Mouse (Mus musculus) bone marrow, adult 2 months (tissue): ENCODE results near the gene Med20. TPM values are rescaled to one million over a fixed set of nuclear protein-coding genes. Genes with fewer than 3 reads are reported as not detected.

Source experiments
- H3K27ac ChIP-seq: fragments of 200-500 bp; 2 replicates; pipeline ENCODE4 v1.5.1; 2012; ENCODE audit warnings: low read depth, mild to moderate bottlenecking, control low read depth, inconsistent platforms, low read length; ENCODE audit not compliant: control insufficient read depth, poor library complexity, insufficient read depth
- H3K4me1 ChIP-seq: fragments of 200-500 bp; 2 replicates; pipeline ENCODE4 v1.6.1; 2011; ENCODE audit warnings: low read length; ENCODE audit not compliant: control insufficient read depth, insufficient read depth
- H3K4me3 ChIP-seq: fragments of 200-500 bp; replicated peaks from 2 replicates; pipeline ENCODE3; 2011; ENCODE audit warnings: mild to moderate bottlenecking, low read depth, low read length, control low read depth; ENCODE audit not compliant: control insufficient read depth
- CTCF ChIP-seq: fragments of 200-500 bp; IDR thresholded peaks from 2 replicates; pipeline ENCODE4 v1.5.1; 2011; ENCODE audit warnings: low read length, control low read depth; ENCODE audit not compliant: control insufficient read depth, insufficient read depth
- POLR2A ChIP-seq: fragments of 200-500 bp; IDR thresholded peaks from 2 replicates; pipeline ENCODE4 v1.6.1; 2011; ENCODE audit warnings: low read depth, mild to moderate bottlenecking, control low read depth, low read length, borderline replicate concordance; ENCODE audit not compliant: control insufficient read depth
- WGBS: fragments of 180-500 bp; shearing (Covaris S2); methylation state at CpG from one replicate; pipeline ENCODE4 v1.1.7; 2018; 5-methylcytosine and 5-hydroxymethylcytosine counted together
- polyA plus RNA-seq: library from polyadenylated mRNA; stranded (reverse); fragments of >200 nt; gene quantifications from 2 replicates; pipeline ENCODE4 v1.2.4, GENCODE M21; 2011; ENCODE audit warnings: low replicate concordance; ENCODE audit not compliant: missing spikeins, insufficient read depth, insufficient read length

The Med20 gene
- polyA plus RNA-seq, 1 experiment, result 21.2 TPM

DNA sequence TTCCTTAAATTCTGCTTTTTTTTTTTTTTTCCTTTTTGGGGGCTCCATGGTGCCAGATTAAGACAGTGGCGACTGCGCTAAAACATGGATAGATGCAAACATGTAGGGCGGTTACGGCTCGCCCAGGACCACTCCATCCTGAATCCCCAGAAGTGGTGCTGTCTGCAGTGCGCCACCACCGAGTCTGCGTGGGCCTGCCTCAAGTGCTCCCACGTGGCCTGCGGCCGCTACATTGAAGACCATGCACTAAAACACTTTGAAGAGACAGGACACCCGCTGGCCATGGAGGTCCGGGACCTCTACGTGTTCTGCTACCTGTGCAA is 60.6 kb downstream of the Med20 start:
- H3K4me1 ChIP-seq, result peaks cover 1% of the 10 kb centered on the region; the same call in 1 of the 2 replicates
- 64% methylated on average over 14 of the region's 14 CpGs for WGBS
- H3K27ac ChIP-seq, result no peak overlapping the region
- TF ChIP-seq CTCF, result no peak
- no peak for TF ChIP-seq POLR2A
- no peak overlapping the region for H3K4me3 ChIP-seq

DNA sequence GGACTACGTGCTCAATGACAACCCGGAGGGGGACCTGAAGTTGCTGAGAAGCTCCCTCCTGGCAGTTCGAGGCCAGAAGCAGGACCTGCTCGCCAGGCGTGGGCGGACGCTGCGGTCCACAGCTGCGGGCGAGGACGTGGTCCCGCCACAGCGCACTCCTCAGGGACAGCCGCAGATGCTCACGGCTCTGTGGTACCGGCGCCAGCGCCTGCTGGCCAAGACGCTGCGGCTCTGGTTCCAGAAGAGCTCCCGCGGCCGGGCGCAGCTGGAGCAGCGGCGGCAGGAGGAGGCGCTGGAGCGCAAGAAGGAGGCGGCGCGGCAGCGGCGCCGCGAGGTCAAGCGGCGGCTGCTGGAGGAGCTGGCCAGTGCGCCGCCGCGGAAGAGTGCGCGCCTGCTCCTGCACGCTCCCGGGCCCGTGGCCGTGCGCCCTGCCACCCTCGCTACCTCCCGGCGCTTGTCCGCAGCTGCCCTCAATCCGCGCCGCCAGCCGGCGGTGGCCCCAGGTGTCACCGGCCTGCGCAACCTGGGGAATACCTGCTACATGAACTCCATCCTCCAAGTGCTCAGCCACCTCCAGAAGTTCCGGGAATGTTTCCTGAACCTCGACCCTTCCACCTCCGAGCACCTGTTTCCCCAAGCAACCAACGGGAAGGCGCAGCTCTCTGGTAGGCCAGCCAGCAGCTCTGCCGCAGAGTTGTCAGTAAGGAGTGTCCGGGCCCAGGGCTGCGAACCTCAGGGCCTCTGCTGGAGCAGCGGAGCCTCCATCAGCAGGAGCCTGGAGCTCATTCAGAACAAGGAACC is 61.1 kb downstream of the Med20 start:
- no peak for TF ChIP-seq POLR2A
- no peak for TF ChIP-seq CTCF
- 17% methylated on average over 68 of the region's 68 CpGs for WGBS
- H3K4me1 ChIP-seq, result peaks cover 1% of the 10 kb centered on the region; the same call in 1 of the 2 replicates
- no peak overlapping the region for H3K27ac ChIP-seq
- H3K4me3 ChIP-seq, result no peak overlapping the region

Other genes starting within 250 kb of the Med20 start
- 18.4 and 31.9 TPM in 2 replicates for gene Mrps10, start 242.7 kb upstream of the Med20 start, polyA plus RNA-seq
- 0.61 and 1.2 TPM in 2 replicates for gene Guca1b, start 226.2 kb upstream of the Med20 start, polyA plus RNA-seq
- 1.8 TPM in 1 of 2 replicates, not detected in the other for gene Guca1a, start 211.0 kb upstream of the Med20 start, polyA plus RNA-seq
- 0.30 and 0.68 TPM in 2 replicates for gene AI661453, start 175.0 kb upstream of the Med20 start, polyA plus RNA-seq
- gene 1700001C19Rik, start 174.2 kb upstream of the Med20 start, polyA plus RNA-seq, result 1.4 and 1.5 TPM in 2 replicates
- gene Taf8, start 109.3 kb upstream of the Med20 start, polyA plus RNA-seq, result 15.6 and 32.2 TPM in 2 replicates
- gene Ccnd3, start 106.5 kb upstream of the Med20 start, polyA plus RNA-seq, result 356 and 417 TPM in 2 replicates
- 5.8 and 9.5 TPM in 2 replicates for gene Bysl, start 90 bp upstream of the Med20 start, polyA plus RNA-seq
- 3.0 and 5.1 TPM in 2 replicates for gene Gm20517, start within 50 bp of the Med20 start, polyA plus RNA-seq
- gene Usp49, start 19.1 kb downstream of the Med20 start, polyA plus RNA-seq, result 9.3 and 10.3 TPM in 2 replicates
- 127 and 178 TPM in 2 replicates for gene Tomm6, start 76.8 kb downstream of the Med20 start, polyA plus RNA-seq
- gene Frs3, start 77.4 kb downstream of the Med20 start, polyA plus RNA-seq, result not detected in 2 replicates
- not detected in 2 replicates for gene Gm21981, start 82.9 kb downstream of the Med20 start, polyA plus RNA-seq
- gene Prickle4, start 83.2 kb downstream of the Med20 start, polyA plus RNA-seq, result not detected in 2 replicates
- 1.1 TPM in 1 of 2 replicates, not detected in the other for gene Pgc, start 115.3 kb downstream of the Med20 start, polyA plus RNA-seq
- 22.6 and 43.7 TPM in 2 replicates for gene Tfeb, start 125.4 kb downstream of the Med20 start, polyA plus RNA-seq
- gene Mdfi, start 223.1 kb downstream of the Med20 start, polyA plus RNA-seq, result 4.2 and 4.8 TPM in 2 replicates